Mouse (Mus musculus) hindbrain, embryonic 16.5 days (tissue): ENCODE measurements at regions not wholly inside any gene's neighbourhood (a gene's known extent, or its start where the extent isn't known, plus 50 kb on each side); places are given as distances from the start of the nearest gene placed in this dataset.
A peak's percentile ranks its signal among the peaks of the same experiment; 100 is the strongest.

ENCODE experiments used
- ATAC-seq: fragments of 200-750 bp; cut with Nextera tagmentation; 2 replicates; pipeline ENCODE4 v1.8.0; 2017; ENCODE audit warnings: moderate TSS enrichment, moderate library complexity
- H3K27ac ChIP-seq: fragments of 300-500 bp; sonication (generic); 2 replicates; pipeline ENCODE4 v1.5.1; 2014; ENCODE audit warnings: low read depth, mild to moderate bottlenecking, control low read depth, low read length, moderate library complexity
- H3K27me3 ChIP-seq: fragments of 300-500 bp; sonication (generic); replicated peaks from 2 replicates; pipeline ENCODE4 v1.6.1; 2014; ENCODE audit warnings: low read length; ENCODE audit not compliant: control insufficient read depth, insufficient read depth
- H3K36me3 ChIP-seq: fragments of 300-500 bp; sonication (generic); 2 replicates; pipeline ENCODE4 v1.6.1; 2014; ENCODE audit warnings: mild to moderate bottlenecking, low read length, moderate library complexity, mixed read lengths; ENCODE audit not compliant: control insufficient read depth, insufficient read depth
- H3K4me1 ChIP-seq: fragments of 300-500 bp; sonication (generic); 2 replicates; pipeline ENCODE4 v1.6.1; 2014; ENCODE audit warnings: low read depth, low read length; ENCODE audit not compliant: control insufficient read depth, insufficient read depth
- H3K4me2 ChIP-seq: fragments of 300-500 bp; sonication (generic); 2 replicates; pipeline ENCODE4 v1.6.1; 2014; ENCODE audit warnings: mild to moderate bottlenecking, low read length, control low read depth, moderate library complexity
- H3K4me3 ChIP-seq: fragments of 300-500 bp; sonication (generic); 2 replicates; pipeline ENCODE4 v1.5.1; 2014; ENCODE audit warnings: mild to moderate bottlenecking, low read length, control low read depth, moderate library complexity
- H3K9ac ChIP-seq: fragments of 300-500 bp; sonication (generic); 2 replicates; pipeline ENCODE4 v1.6.1; 2014; ENCODE audit warnings: low read depth, mild to moderate bottlenecking, control low read depth, low read length, moderate library complexity
- H3K9me3 ChIP-seq: fragments of 300-500 bp; sonication (generic); 2 replicates; pipeline ENCODE4 v1.6.1; 2014; ENCODE audit warnings: mild to moderate bottlenecking, low read length, moderate library complexity; ENCODE audit not compliant: control insufficient read depth
- WGBS: fragments of 180-500 bp; shearing (Covaris S2); extraction: QIAGEN DNeasy Blood & Tissue Kit; methylation state at CpG from one replicate; pipeline ENCODE4 v1.1.7; 2014; 5-methylcytosine and 5-hydroxymethylcytosine counted together

GRCm38 (mm10) chr9:47458721-47459418, 71.1 kb upstream of the Cadm1 start:
- Histone ChIP-seq H3K4me2 (no peak overlapping the region), H3K36me3 (no peaks in the 10 kb centered on the region), H3K27ac (no peak overlapping the region), H3K9ac (no peak overlapping the region), H3K4me3 (no peak overlapping the region), H3K9me3 (no peaks in the 10 kb centered on the region), H3K4me1 (no peaks in the 10 kb centered on the region), H3K27me3 (no peaks in the 10 kb centered on the region)
- ATAC-seq: no peak
- 55% methylated on average over 15 of the region's 15 CpGs for WGBS

DNA sequence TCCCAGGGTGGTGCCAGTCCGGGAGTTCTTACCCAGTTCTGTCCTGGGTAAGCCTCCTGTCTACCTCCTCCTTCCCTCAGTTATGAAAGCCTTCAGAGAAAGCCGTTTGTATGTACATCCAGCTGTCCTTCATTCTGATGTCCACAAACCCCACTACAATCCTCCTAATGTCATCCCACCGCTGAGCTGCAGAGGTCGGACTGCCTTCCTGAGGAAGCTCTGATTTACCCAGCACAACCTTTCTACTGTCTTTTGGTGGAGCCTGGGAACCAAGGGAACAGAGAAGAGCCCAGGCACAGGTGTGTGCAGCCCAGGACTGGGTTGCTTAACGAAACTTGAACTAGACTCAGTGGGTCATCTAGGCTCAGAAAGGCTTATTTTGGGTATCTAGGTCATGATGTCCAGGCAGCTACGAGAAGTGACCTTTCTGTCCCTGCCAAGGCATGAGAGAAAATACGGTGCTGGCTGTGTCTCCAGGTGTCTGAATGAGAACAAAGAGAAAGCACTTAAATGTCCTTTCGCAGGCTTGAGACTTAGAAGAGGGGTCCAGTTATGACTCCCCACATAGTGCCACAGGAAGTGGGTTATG, 70.4 kb upstream of the Cadm1 start:
- ATAC-seq: no peak
- no peak overlapping the region for H3K4me3 ChIP-seq
- WGBS: 88% methylated on average over 8 of the region's 8 CpGs
- H3K27ac ChIP-seq: no peak overlapping the region
- H3K4me2 ChIP-seq: no peak overlapping the region
- H3K9ac ChIP-seq: no peak overlapping the region
- H3K4me1 ChIP-seq: no peaks in the 10 kb centered on the region
- no peaks in the 10 kb centered on the region for H3K9me3 ChIP-seq
- H3K36me3 ChIP-seq: no peaks in the 10 kb centered on the region
- no peaks in the 10 kb centered on the region for H3K27me3 ChIP-seq

DNA sequence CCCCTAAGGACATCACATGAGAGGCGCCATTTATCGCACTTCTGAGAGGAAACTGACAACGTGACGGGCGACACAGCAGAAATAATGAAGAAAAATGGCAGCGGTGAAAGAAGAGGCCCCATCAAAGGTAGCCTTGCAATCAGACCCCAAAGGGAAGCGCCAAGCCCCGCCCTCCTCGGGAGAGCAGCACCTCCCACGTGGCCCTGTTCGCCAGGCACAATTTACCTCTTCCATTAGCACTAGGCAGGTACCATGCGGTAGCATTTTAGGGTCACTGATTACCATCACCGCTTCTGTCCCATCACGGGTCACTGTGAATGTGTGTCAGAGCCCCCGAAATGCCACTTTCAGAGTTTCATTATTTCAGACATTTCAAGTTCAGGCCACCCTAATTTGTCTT, 69.7 kb upstream of the Cadm1 start:
- 78% methylated on average over 15 of the region's 15 CpGs for WGBS
- no peak overlapping the region for H3K4me3 ChIP-seq
- H3K9ac ChIP-seq: no peak overlapping the region
- H3K27me3 ChIP-seq: no peaks in the 10 kb centered on the region
- H3K36me3 ChIP-seq: no peaks in the 10 kb centered on the region
- H3K9me3 ChIP-seq: no peaks in the 10 kb centered on the region
- no peak for ATAC-seq
- no peak overlapping the region for H3K27ac ChIP-seq
- H3K4me1 ChIP-seq: no peaks in the 10 kb centered on the region
- no peak overlapping the region for H3K4me2 ChIP-seq

DNA sequence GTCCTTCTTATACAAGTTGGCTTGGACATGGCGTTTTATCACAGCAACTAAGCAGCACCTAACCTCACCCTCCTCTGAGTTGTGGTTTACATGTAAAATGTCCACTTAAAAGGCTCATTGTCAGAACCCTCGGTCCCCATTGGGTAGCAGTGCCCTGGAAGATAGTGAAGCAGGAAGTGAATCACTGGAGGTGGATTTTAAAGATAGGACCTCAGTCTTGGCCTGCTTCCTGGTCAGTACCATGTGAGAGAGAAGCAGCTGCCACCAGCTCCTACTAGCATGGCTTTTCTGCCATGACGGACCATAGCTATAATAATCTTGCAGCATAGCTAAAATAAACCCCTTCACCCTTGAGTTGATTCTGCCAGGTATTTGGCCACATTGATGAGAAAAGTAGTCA, 68.1 kb upstream of the Cadm1 start:
- no peak for ATAC-seq
- Histone ChIP-seq H3K9me3 (no peaks in the 10 kb centered on the region), H3K36me3 (no peaks in the 10 kb centered on the region), H3K27ac (no peak overlapping the region), H3K4me2 (no peak overlapping the region), H3K9ac (no peak overlapping the region), H3K4me3 (no peak overlapping the region), H3K27me3 (no peaks in the 10 kb centered on the region), H3K4me1 (no peaks in the 10 kb centered on the region)
- WGBS: 88% methylated on average over 3 of the region's 3 CpGs

- H3K4me1 ChIP-seq: no peaks in the 10 kb centered on the region; the same call in 1 of the 2 replicates
- H3K4me2 ChIP-seq: no peak overlapping the region
- no peak overlapping the region for H3K9ac ChIP-seq
- no peak for ATAC-seq
- no peaks in the 10 kb centered on the region for H3K27me3 ChIP-seq
- H3K4me3 ChIP-seq: no peak overlapping the region
- H3K9me3 ChIP-seq: no peaks in the 10 kb centered on the region
- WGBS: 95% methylated on average over 3 of the region's 3 CpGs
- no peaks in the 10 kb centered on the region for H3K36me3 ChIP-seq
- no peak overlapping the region for H3K27ac ChIP-seq
Observed at GRCm38 (mm10) chr9:47466767-47467166, 63.2 kb upstream of the Cadm1 start.

DNA sequence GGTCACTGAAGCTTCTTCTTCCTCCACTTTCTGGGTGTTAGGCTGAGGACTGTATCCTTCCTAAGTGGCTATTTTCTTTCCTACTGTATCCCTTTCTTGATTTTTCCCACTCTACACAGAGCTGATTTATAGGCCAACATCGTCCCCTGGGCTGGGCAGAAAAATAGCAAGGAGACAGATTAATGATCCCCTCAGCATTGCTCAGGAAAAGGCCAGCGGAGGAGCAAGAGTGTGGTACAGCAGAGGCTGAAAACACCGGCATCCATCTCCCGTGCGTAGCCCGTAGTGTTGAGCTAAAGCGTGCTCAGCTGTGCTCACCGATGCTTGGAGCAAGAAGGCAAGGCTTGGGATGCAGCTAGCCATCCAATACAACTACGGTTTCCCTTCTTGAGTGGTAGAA, 62.2 kb upstream of the Cadm1 start:
- H3K9me3 ChIP-seq: no peaks in the 10 kb centered on the region
- 0 out of 2 replicates have a peak, but pooled peaks have one; percentile 20 for ATAC-seq
- H3K4me3 ChIP-seq: no peak overlapping the region
- H3K27me3 ChIP-seq: no peaks in the 10 kb centered on the region
- H3K9ac ChIP-seq: no peak overlapping the region
- H3K36me3 ChIP-seq: no peaks in the 10 kb centered on the region
- H3K4me2 ChIP-seq: no peak overlapping the region
- H3K4me1 ChIP-seq: no peaks in the 10 kb centered on the region; the same call in 1 of the 2 replicates
- H3K27ac ChIP-seq: no peak overlapping the region; the same call in 1 of the 2 replicates
- WGBS: 70% methylated on average over 9 of the region's 9 CpGs

DNA sequence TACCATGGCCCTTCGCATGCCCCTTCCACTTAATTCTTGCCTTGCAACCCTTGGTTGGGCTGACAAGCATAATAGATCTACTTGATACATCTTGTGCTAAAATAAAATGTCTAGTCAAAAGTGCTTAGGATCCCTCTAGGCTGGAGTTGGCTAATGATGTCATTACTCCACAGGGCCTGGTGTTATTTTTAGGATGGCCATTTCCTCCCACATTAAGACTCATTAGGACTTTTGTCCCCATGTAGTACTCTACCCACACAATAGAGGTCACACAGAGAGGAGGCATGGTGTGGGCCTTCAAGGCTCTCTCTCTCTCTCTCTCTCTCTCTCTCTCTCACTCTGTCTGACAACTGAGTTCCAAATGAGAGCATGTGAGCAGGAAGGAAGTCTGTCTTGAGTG, 60.4 kb upstream of the Cadm1 start:
- Histone ChIP-seq H3K27me3 (no peaks in the 10 kb centered on the region), H3K27ac (no peak overlapping the region), H3K4me1 (no peaks in the 10 kb centered on the region; the same call in 1 of the 2 replicates), H3K9me3 (no peaks in the 10 kb centered on the region), H3K4me2 (no peak overlapping the region), H3K9ac (no peak overlapping the region), H3K36me3 (no peaks in the 10 kb centered on the region), H3K4me3 (no peak overlapping the region)
- ATAC-seq: no peak
- WGBS: 95% methylated on average over 1 of the region's 1 CpGs

DNA sequence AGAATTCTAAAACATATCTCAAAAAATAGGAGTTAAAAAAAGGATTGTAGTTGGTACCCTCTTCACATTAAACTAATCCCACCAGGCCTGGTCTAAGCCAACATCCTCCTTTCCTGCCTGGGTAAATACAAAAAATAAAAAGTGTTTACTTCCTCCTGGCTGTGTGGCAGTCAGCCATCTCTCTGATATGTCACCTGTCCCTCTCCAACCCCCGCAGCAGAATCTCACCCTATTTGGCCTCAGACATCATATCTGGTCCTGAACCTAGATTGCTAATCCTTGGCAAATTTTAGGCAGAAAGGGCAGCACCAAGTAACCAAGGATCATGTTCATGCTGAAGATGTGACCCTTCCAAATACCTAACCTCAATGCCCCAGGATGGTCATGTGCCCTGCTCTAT, 59.2 kb upstream of the Cadm1 start:
- no peak overlapping the region for H3K27ac ChIP-seq
- H3K4me2 ChIP-seq: no peak overlapping the region
- no peak overlapping the region for H3K4me3 ChIP-seq
- H3K4me1 ChIP-seq: no peaks in the 10 kb centered on the region; the same call in 1 of the 2 replicates
- H3K27me3 ChIP-seq: no peaks in the 10 kb centered on the region
- no peaks in the 10 kb centered on the region for H3K9me3 ChIP-seq
- H3K9ac ChIP-seq: no peak overlapping the region
- ATAC-seq: no peak
- H3K36me3 ChIP-seq: no peaks in the 10 kb centered on the region
- 89% methylated on average over 1 of the region's 1 CpGs for WGBS

GRCm38 (mm10) chr9:47471767-47472420, 58.1 kb upstream of the Cadm1 start:
- WGBS: 23% methylated on average over 10 of the region's 10 CpGs
- ATAC-seq: no peak
- Histone ChIP-seq H3K9me3 (no peaks in the 10 kb centered on the region), H3K4me1 (no peaks in the 10 kb centered on the region; the same call in 1 of the 2 replicates), H3K9ac (no peak overlapping the region), H3K4me3 (no peak overlapping the region), H3K27ac (no peak overlapping the region), H3K4me2 (no peak overlapping the region), H3K36me3 (no peaks in the 10 kb centered on the region), H3K27me3 (no peaks in the 10 kb centered on the region)
